In genomic region chr4:80764024-80764423, GRCm38 (mm10) we compare ENCODE assay signal across 23 mouse cellular contexts.
"Had no signal": no experiment of that assay in that cellular context is flagged by ENCODE, and none has a peak within 500 bp of the region (broad histone marks: within the 10 kb centered on the region; RNA-seq: fewer than 3 reads in every experiment).

No protein-coding gene starts in this region.

- H3K27ac ChIP-seq: kidney, embryonic 15.5 days; limb, embryonic 12.5 days; limb, embryonic 15.5 days; liver, embryonic 14.5 days; macrophage; midbrain, embryonic 12.5 days; midbrain, embryonic 15.5 days; neural tube, embryonic 12.5 days; neural tube, embryonic 15.5 days had no signal

- H3K9me3 ChIP-seq: kidney, embryonic 15.5 days; limb, embryonic 12.5 days; limb, embryonic 15.5 days; midbrain, embryonic 12.5 days; midbrain, embryonic 15.5 days; neural tube, embryonic 12.5 days; neural tube, embryonic 15.5 days had no signal

- H3K36me3 ChIP-seq: kidney, embryonic 15.5 days; limb, embryonic 12.5 days; limb, embryonic 15.5 days; midbrain, embryonic 12.5 days; midbrain, embryonic 15.5 days; neural tube, embryonic 12.5 days; neural tube, embryonic 15.5 days had no signal

- DNase-seq: kidney, adult 11 months; kidney, adult 8-10 months; kidney, postnatal 10 days; kidney, postnatal 36 days; layer of hippocampus, postnatal 36 days; left cerebral cortex, postnatal 4 days; liver, postnatal 0 days; lung, embryonic 14.5 days; retina, postnatal 1 day; thymus, adult 2 months; thymus, postnatal 14 days; thymus, postnatal 4 days had no signal

- H3K4me2 ChIP-seq: kidney, embryonic 15.5 days; limb, embryonic 12.5 days; limb, embryonic 15.5 days; liver, embryonic 11.5 days; lung, embryonic 14.5 days; midbrain, embryonic 12.5 days; midbrain, embryonic 15.5 days; neural tube, embryonic 12.5 days; neural tube, embryonic 15.5 days had no signal

- H3K27me3 ChIP-seq: kidney, embryonic 15.5 days; limb, embryonic 12.5 days; limb, embryonic 15.5 days; midbrain, embryonic 12.5 days; midbrain, embryonic 15.5 days; neural tube, embryonic 12.5 days; neural tube, embryonic 15.5 days had no signal

- H3K4me3 ChIP-seq: kidney, embryonic 15.5 days; limb, embryonic 12.5 days; limb, embryonic 15.5 days; midbrain, embryonic 12.5 days; midbrain, embryonic 15.5 days; neural tube, embryonic 12.5 days; neural tube, embryonic 15.5 days had no signal

- H3K9ac ChIP-seq: kidney, embryonic 15.5 days; limb, embryonic 12.5 days; limb, embryonic 15.5 days; liver, embryonic 14.5 days; liver, postnatal 0 days; lung, embryonic 14.5 days; midbrain, embryonic 12.5 days; midbrain, embryonic 15.5 days; neural tube, embryonic 12.5 days; neural tube, embryonic 15.5 days had no signal

- H3K4me1 ChIP-seq: kidney, embryonic 15.5 days; limb, embryonic 12.5 days; limb, embryonic 15.5 days; midbrain, embryonic 12.5 days; midbrain, embryonic 15.5 days; neural tube, embryonic 12.5 days; neural tube, embryonic 15.5 days had no signal

- ATAC-seq: liver, postnatal 0 days; lung, postnatal 0 days; midbrain, embryonic 15.5 days had no signal
